Mouse (Mus musculus) monocyte, adult 5-6 weeks (primary cell): ENCODE measurements around the gene Adgra3. TPM values are rescaled to one million over a fixed set of nuclear protein-coding genes. Genes with fewer than 3 reads are reported as not detected.

Experiments
- ATAC-seq: fragments of 153-309, 156-312 bp; replicated peaks from 2 replicates; pipeline ENCODE4 v1.8.0; 2017; ENCODE audit warnings: mild to moderate bottlenecking; ENCODE audit not compliant: low TSS enrichment, insufficient number of reproducible peaks, severe bottlenecking, poor library complexity, low FRiP score
- total RNA-seq: library from RNA; stranded (forward); fragments of 200-1000, 200-491, 200-594 nt; gene quantifications from 3 replicates; pipeline ENCODE4 v1.2.3, GENCODE M21; 2017

The Adgra3 gene
- total RNA-seq, 1 experiment from 2014 or later: 0.29 TPM

GRCm38 (mm10) chr5:50034231-50034630 lies 24.6 kb downstream of the Adgra3 start:
- no peak for ATAC-seq

GRCm38 (mm10) chr5:50033660-50034059 lies 25.1 kb downstream of the Adgra3 start:
- no peak for ATAC-seq

GRCm38 (mm10) chr5:50032332-50032731 lies 26.5 kb downstream of the Adgra3 start:
- no peak for ATAC-seq

GRCm38 (mm10) chr5:50031763-50032272 lies 27.0 kb downstream of the Adgra3 start:
- no peak for ATAC-seq

GRCm38 (mm10) chr5:50031288-50031687 lies 27.5 kb downstream of the Adgra3 start:
- ATAC-seq: no peak

- ATAC-seq: no peak
Observed at GRCm38 (mm10) chr5:50029662-50030061, 29.1 kb downstream of the Adgra3 start.

- ATAC-seq: no peak
Observed at GRCm38 (mm10) chr5:50027561-50027960, 31.2 kb downstream of the Adgra3 start.

- ATAC-seq: no peak
Observed at GRCm38 (mm10) chr5:50027001-50027400, 31.8 kb downstream of the Adgra3 start.

GRCm38 (mm10) chr5:50026148-50026547 lies 32.7 kb downstream of the Adgra3 start:
- ATAC-seq: no peak

GRCm38 (mm10) chr5:50024097-50024496 lies 34.7 kb downstream of the Adgra3 start:
- ATAC-seq: no peak

- no peak for ATAC-seq
Observed at GRCm38 (mm10) chr5:50015987-50016587, 42.7 kb downstream of the Adgra3 start.

GRCm38 (mm10) chr5:50015147-50015697 lies 43.6 kb downstream of the Adgra3 start:
- ATAC-seq: no peak

- ATAC-seq: no peak
Observed at GRCm38 (mm10) chr5:50014658-50015057, 44.1 kb downstream of the Adgra3 start.

- ATAC-seq: no peak
Observed at GRCm38 (mm10) chr5:50013965-50014364, 44.8 kb downstream of the Adgra3 start.

- no peak for ATAC-seq
Observed at GRCm38 (mm10) chr5:50008841-50009240, 50.0 kb downstream of the Adgra3 start.

GRCm38 (mm10) chr5:50006915-50007658 lies 51.7 kb downstream of the Adgra3 start:
- ATAC-seq: no peak

- ATAC-seq: no peak
Observed at GRCm38 (mm10) chr5:50002269-50002668, 56.5 kb downstream of the Adgra3 start.

- no peak for ATAC-seq
Observed at GRCm38 (mm10) chr5:49999764-50000163, 59.0 kb downstream of the Adgra3 start.

GRCm38 (mm10) chr5:49997019-49997418 lies 61.8 kb downstream of the Adgra3 start:
- no peak for ATAC-seq

- ATAC-seq: no peak
Observed at GRCm38 (mm10) chr5:49996457-49996856, 62.3 kb downstream of the Adgra3 start.
